Mouse (Mus musculus): ENCODE measurements at regions not wholly inside any gene's neighbourhood (a gene's known extent, or its start where the extent isn't known, plus 50 kb on each side); places are given as distances from the start of the nearest gene placed in this dataset.

- H3K27ac ChIP-seq (ENCODE audit: insufficient read depth, low read length), result no peak overlapping the region
- TF ChIP-seq CTCF (IDR thresholded peaks at IDR 0.05; ENCODE audit: borderline replicate concordance, insufficient read depth, low read length) (no peak), POLR2A (IDR thresholded peaks at IDR 0.05; ENCODE audit: low read depth, low read length) (no peak)
- H3K4me1 ChIP-seq (ENCODE audit: control insufficient read depth, insufficient read depth, low read length), result no peaks in the 10 kb centered on the region
- no peak overlapping the region for H3K4me3 ChIP-seq (ENCODE audit: insufficient read depth, low read length)
Observed at GRCm38 (mm10) chr8:8418525-8418924, 242.5 kb downstream of the Efnb2 start.

GRCm38 (mm10) chr8:8416092-8416701 is 244.8 kb downstream of the Efnb2 start:
- no peak for TF ChIP-seq POLR2A (IDR thresholded peaks at IDR 0.05; ENCODE audit: low read depth, low read length)
- TF ChIP-seq CTCF (IDR thresholded peaks at IDR 0.05; ENCODE audit: borderline replicate concordance, insufficient read depth, low read length), result no peak
- H3K4me1 ChIP-seq (ENCODE audit: control insufficient read depth, insufficient read depth, low read length), result no peaks in the 10 kb centered on the region
- no peak overlapping the region for H3K4me3 ChIP-seq (ENCODE audit: insufficient read depth, low read length)
- no peak overlapping the region for H3K27ac ChIP-seq (ENCODE audit: insufficient read depth, low read length)

GRCm38 (mm10) chr8:8407357-8407756 is 253.7 kb downstream of the Efnb2 start:
- Histone ChIP-seq H3K4me3 (ENCODE audit: insufficient read depth, low read length) (no peak overlapping the region), H3K27ac (ENCODE audit: insufficient read depth, low read length) (no peak overlapping the region), H3K4me1 (ENCODE audit: control insufficient read depth, insufficient read depth, low read length) (no peaks in the 10 kb centered on the region)
- TF ChIP-seq CTCF (IDR thresholded peaks at IDR 0.05; ENCODE audit: borderline replicate concordance, insufficient read depth, low read length) (no peak), POLR2A (IDR thresholded peaks at IDR 0.05; ENCODE audit: low read depth, low read length) (no peak)

GRCm38 (mm10) chr8:8403410-8403809 is 257.6 kb downstream of the Efnb2 start:
- H3K4me3 ChIP-seq (ENCODE audit: insufficient read depth, low read length), result no peak overlapping the region
- no peak overlapping the region for H3K27ac ChIP-seq (ENCODE audit: insufficient read depth, low read length)
- H3K4me1 ChIP-seq (ENCODE audit: control insufficient read depth, insufficient read depth, low read length), result no peaks in the 10 kb centered on the region
- no peak for TF ChIP-seq POLR2A (IDR thresholded peaks at IDR 0.05; ENCODE audit: low read depth, low read length)
- no peak for TF ChIP-seq CTCF (IDR thresholded peaks at IDR 0.05; ENCODE audit: borderline replicate concordance, insufficient read depth, low read length)

GRCm38 (mm10) chr8:8392303-8392702 is 268.7 kb downstream of the Efnb2 start:
- no peak overlapping the region for H3K27ac ChIP-seq (ENCODE audit: insufficient read depth, low read length)
- H3K4me1 ChIP-seq (ENCODE audit: control insufficient read depth, insufficient read depth, low read length), result no peaks in the 10 kb centered on the region
- TF ChIP-seq CTCF (IDR thresholded peaks at IDR 0.05; ENCODE audit: borderline replicate concordance, insufficient read depth, low read length) (no peak), POLR2A (IDR thresholded peaks at IDR 0.05; ENCODE audit: low read depth, low read length) (no peak)
- no peak overlapping the region for H3K4me3 ChIP-seq (ENCODE audit: insufficient read depth, low read length)

GRCm38 (mm10) chr8:8391321-8391720 is 269.7 kb downstream of the Efnb2 start:
- no peak overlapping the region for H3K27ac ChIP-seq (ENCODE audit: insufficient read depth, low read length)
- TF ChIP-seq CTCF (IDR thresholded peaks at IDR 0.05; ENCODE audit: borderline replicate concordance, insufficient read depth, low read length), result no peak
- TF ChIP-seq POLR2A (IDR thresholded peaks at IDR 0.05; ENCODE audit: low read depth, low read length), result no peak
- no peaks in the 10 kb centered on the region for H3K4me1 ChIP-seq (ENCODE audit: control insufficient read depth, insufficient read depth, low read length)
- no peak overlapping the region for H3K4me3 ChIP-seq (ENCODE audit: insufficient read depth, low read length)

GRCm38 (mm10) chr8:8378248-8378647 is 282.8 kb downstream of the Efnb2 start:
- no peaks in the 10 kb centered on the region for H3K4me1 ChIP-seq (ENCODE audit: control insufficient read depth, insufficient read depth, low read length)
- TF ChIP-seq CTCF (IDR thresholded peaks at IDR 0.05; ENCODE audit: borderline replicate concordance, insufficient read depth, low read length) (no peak), POLR2A (IDR thresholded peaks at IDR 0.05; ENCODE audit: low read depth, low read length) (no peak)
- H3K4me3 ChIP-seq (ENCODE audit: insufficient read depth, low read length), result no peak overlapping the region
- no peak overlapping the region for H3K27ac ChIP-seq (ENCODE audit: insufficient read depth, low read length)

- H3K27ac ChIP-seq (ENCODE audit: insufficient read depth, low read length), result no peak overlapping the region
- TF ChIP-seq CTCF (IDR thresholded peaks at IDR 0.05; ENCODE audit: borderline replicate concordance, insufficient read depth, low read length) (no peak), POLR2A (IDR thresholded peaks at IDR 0.05; ENCODE audit: low read depth, low read length) (no peak)
- no peak overlapping the region for H3K4me3 ChIP-seq (ENCODE audit: insufficient read depth, low read length)
- no peaks in the 10 kb centered on the region for H3K4me1 ChIP-seq (ENCODE audit: control insufficient read depth, insufficient read depth, low read length)
Observed at GRCm38 (mm10) chr8:8376791-8377190, 284.3 kb downstream of the Efnb2 start.

GRCm38 (mm10) chr8:8376379-8376778 is 284.7 kb downstream of the Efnb2 start:
- no peak overlapping the region for H3K4me3 ChIP-seq (ENCODE audit: insufficient read depth, low read length)
- no peak overlapping the region for H3K27ac ChIP-seq (ENCODE audit: insufficient read depth, low read length)
- TF ChIP-seq CTCF (IDR thresholded peaks at IDR 0.05; ENCODE audit: borderline replicate concordance, insufficient read depth, low read length), result no peak
- TF ChIP-seq POLR2A (IDR thresholded peaks at IDR 0.05; ENCODE audit: low read depth, low read length), result no peak
- H3K4me1 ChIP-seq (ENCODE audit: control insufficient read depth, insufficient read depth, low read length), result no peaks in the 10 kb centered on the region

GRCm38 (mm10) chr8:8367282-8367871 is 293.7 kb downstream of the Efnb2 start:
- Histone ChIP-seq H3K4me1 (ENCODE audit: control insufficient read depth, insufficient read depth, low read length) (no peaks in the 10 kb centered on the region), H3K27ac (ENCODE audit: insufficient read depth, low read length) (no peak overlapping the region), H3K4me3 (ENCODE audit: insufficient read depth, low read length) (no peak overlapping the region)
- TF ChIP-seq POLR2A (IDR thresholded peaks at IDR 0.05; ENCODE audit: low read depth, low read length) (no peak), CTCF (IDR thresholded peaks at IDR 0.05; ENCODE audit: borderline replicate concordance, insufficient read depth, low read length) (no peak)

Measured in embryonic fibroblast, embryonic 13.5 days (primary cell).